Mouse (Mus musculus) embryonic fibroblast, embryonic 13.5 days (primary cell): ENCODE results near the gene Gas7. TPM values are rescaled to one million over a fixed set of nuclear protein-coding genes. Genes with fewer than 3 reads are reported as not detected.

Experiments used
- H3K27ac ChIP-seq: 2 replicates; pipeline ENCODE4 v1.5.1; 2012; ENCODE audit warnings: low read length, control low read depth, inconsistent platforms; ENCODE audit not compliant: insufficient read depth
- H3K4me1 ChIP-seq: 2 replicates; pipeline ENCODE4 v1.6.1; 2011; ENCODE audit warnings: low read length; ENCODE audit not compliant: control insufficient read depth, insufficient read depth
- H3K4me3 ChIP-seq: 2 replicates; pipeline ENCODE4 v1.5.1; 2011; ENCODE audit warnings: mild to moderate bottlenecking, control low read depth, low read length; ENCODE audit not compliant: insufficient read depth
- CTCF ChIP-seq: IDR thresholded peaks from 2 replicates; pipeline ENCODE4 v1.5.1; 2011; ENCODE audit warnings: mild to moderate bottlenecking, control low read depth, low read length, moderate library complexity, borderline replicate concordance; ENCODE audit not compliant: insufficient read depth
- POLR2A ChIP-seq: IDR thresholded peaks from 2 replicates; pipeline ENCODE4 v1.6.1; 2011; ENCODE audit warnings: low read depth, mild to moderate bottlenecking, control low read depth, low read length, moderate library complexity
- polyA plus RNA-seq: library from polyadenylated mRNA; stranded (reverse); fragments of >200 nt; gene quantifications from 2 replicates; pipeline ENCODE4 v1.2.4, GENCODE M21; 2011; ENCODE audit warnings: low read depth; ENCODE audit not compliant: missing spikeins, insufficient read length

Gene Gas7
- polyA plus RNA-seq, 1 experiment, result 22.7 TPM

GRCm38 (mm10) chr11:67596233-67596632 is 141.0 kb downstream of the Gas7 start:
- TF ChIP-seq POLR2A, result no peak
- TF ChIP-seq CTCF, result no peak
- H3K4me1 ChIP-seq, result no peaks in the 10 kb centered on the region

GRCm38 (mm10) chr11:67596856-67597255 is 141.6 kb downstream of the Gas7 start:
- H3K27ac ChIP-seq, result no peak overlapping the region
- TF ChIP-seq POLR2A, result no peak
- TF ChIP-seq CTCF, result no peak
- no peak overlapping the region for H3K4me3 ChIP-seq
- H3K4me1 ChIP-seq, result no peaks in the 10 kb centered on the region

More at GRCm38 (mm10) chr11:67596233-67596632, 141.0 kb downstream of the Gas7 start:
- Histone ChIP-seq H3K27ac (no peak overlapping the region), H3K4me3 (no peak overlapping the region)

- Histone ChIP-seq H3K4me3 (no peak overlapping the region), H3K27ac (no peak overlapping the region), H3K4me1 (no peaks in the 10 kb centered on the region)
- TF ChIP-seq POLR2A (no peak), CTCF (no peak)
Measured at GRCm38 (mm10) chr11:67597388-67597787, 142.2 kb downstream of the Gas7 start.

- no peaks in the 10 kb centered on the region for H3K4me1 ChIP-seq
- H3K27ac ChIP-seq, result no peak overlapping the region
- H3K4me3 ChIP-seq, result no peak overlapping the region
- TF ChIP-seq POLR2A (no peak), CTCF (no peak)
Measured at GRCm38 (mm10) chr11:67599141-67599540, 143.9 kb downstream of the Gas7 start.

GRCm38 (mm10) chr11:67600710-67601430 is 145.6 kb downstream of the Gas7 start:
- no peak for TF ChIP-seq POLR2A
- no peak for TF ChIP-seq CTCF
- H3K4me1 ChIP-seq, result no peaks in the 10 kb centered on the region
- no peak overlapping the region for H3K27ac ChIP-seq
- no peak overlapping the region for H3K4me3 ChIP-seq

GRCm38 (mm10) chr11:67602711-67603369 is 147.6 kb downstream of the Gas7 start:
- Histone ChIP-seq H3K4me3 (no peak overlapping the region), H3K27ac (no peak overlapping the region), H3K4me1 (no peaks in the 10 kb centered on the region)
- TF ChIP-seq POLR2A, result no peak
- TF ChIP-seq CTCF, result no peak

- no peaks in the 10 kb centered on the region for H3K4me1 ChIP-seq
- no peak overlapping the region for H3K27ac ChIP-seq
- no peak overlapping the region for H3K4me3 ChIP-seq
- TF ChIP-seq POLR2A (no peak), CTCF (no peak)
Measured at GRCm38 (mm10) chr11:67604481-67604880, 149.2 kb downstream of the Gas7 start.

GRCm38 (mm10) chr11:67608114-67608683 is 153.0 kb downstream of the Gas7 start:
- H3K4me1 ChIP-seq, result no peaks in the 10 kb centered on the region
- no peak overlapping the region for H3K27ac ChIP-seq
- no peak overlapping the region for H3K4me3 ChIP-seq
- no peak for TF ChIP-seq CTCF
- TF ChIP-seq POLR2A, result no peak

GRCm38 (mm10) chr11:67612158-67612839 is 157.1 kb downstream of the Gas7 start:
- no peak overlapping the region for H3K4me3 ChIP-seq
- H3K27ac ChIP-seq, result no peak overlapping the region
- TF ChIP-seq POLR2A (no peak), CTCF (no peak)
- H3K4me1 ChIP-seq, result no peaks in the 10 kb centered on the region

- H3K4me3 ChIP-seq, result no peak overlapping the region
- H3K4me1 ChIP-seq, result no peaks in the 10 kb centered on the region
- no peak overlapping the region for H3K27ac ChIP-seq
- TF ChIP-seq POLR2A (no peak), CTCF (no peak)
Measured at GRCm38 (mm10) chr11:67616557-67617239, 161.5 kb downstream of the Gas7 start.
